Mouse (Mus musculus) lung, adult 18-20 months (tissue): ENCODE measurements around the gene Btbd8.

Experiments
- DNase-seq, 2 experiments: peaks; one replicate each; pipeline ENCODE4 v3.0.0; 2022; ENCODE audit warnings: mixed read lengths in 2 of 2

The Btbd8 gene

DNA sequence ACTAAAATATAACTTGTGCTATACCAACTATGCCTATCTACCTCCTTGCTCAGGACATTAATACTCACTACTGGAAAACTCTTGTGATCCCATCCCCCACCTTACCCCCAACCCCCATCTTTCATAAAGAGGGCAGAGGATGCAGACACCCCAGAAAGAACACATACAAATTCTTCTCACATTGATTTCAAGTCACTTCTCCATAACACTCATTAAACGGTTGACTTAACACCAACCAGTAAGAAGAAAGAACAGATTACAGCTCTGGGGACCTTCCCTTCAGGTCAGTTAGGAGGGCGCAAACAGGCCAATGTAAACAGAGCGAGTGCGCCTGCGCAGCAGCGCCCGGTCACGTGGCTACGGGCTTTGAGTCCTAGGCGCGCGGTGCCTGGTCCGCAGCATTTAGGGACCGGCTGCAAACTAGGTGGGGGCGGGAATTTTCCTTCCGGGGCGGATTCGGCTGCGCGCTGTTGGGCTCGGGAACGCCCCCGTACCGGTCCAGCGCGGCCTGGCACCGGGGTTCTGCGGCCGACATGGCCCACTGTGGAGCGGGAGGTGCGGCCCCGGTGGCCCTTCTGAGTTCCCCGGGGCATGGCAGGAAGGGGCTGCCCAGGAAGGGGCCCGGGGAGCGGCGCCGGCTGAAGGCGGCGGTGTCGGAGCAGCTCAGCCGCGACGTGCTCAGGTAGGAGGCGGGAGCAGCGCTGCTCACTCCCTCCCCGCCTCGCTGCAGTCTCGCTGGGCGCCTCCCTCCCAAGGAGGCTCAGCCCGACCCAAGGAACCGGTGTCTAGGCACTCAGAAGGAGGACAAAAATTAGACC, at the start of gene Btbd8:
Btbd8 (plus strand) TSS at position 534 of the 818 bp plus-strand sequence.
- peak; percentile 92 to 95 for DNase-seq

DNA sequence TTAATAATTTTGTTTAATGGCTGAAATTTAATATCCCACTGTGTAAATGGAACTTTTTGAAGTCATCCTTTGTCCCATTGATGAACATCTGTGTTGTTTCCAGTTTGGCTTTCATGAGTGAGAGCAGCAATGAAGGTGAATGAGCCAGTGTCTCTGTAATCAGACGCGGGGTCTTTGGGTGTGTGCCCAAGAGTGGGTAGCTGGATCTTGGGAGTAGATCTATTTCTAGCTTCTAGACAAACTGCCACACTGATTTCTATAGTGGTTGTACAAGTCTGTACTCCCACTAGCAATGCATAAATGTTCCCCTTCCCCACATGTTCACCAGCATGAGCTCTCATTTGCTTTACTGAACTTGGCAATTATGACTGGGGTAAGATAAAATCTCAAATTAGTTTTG, 48.4 kb upstream of the Btbd8 start:
- no peak for DNase-seq

DNA sequence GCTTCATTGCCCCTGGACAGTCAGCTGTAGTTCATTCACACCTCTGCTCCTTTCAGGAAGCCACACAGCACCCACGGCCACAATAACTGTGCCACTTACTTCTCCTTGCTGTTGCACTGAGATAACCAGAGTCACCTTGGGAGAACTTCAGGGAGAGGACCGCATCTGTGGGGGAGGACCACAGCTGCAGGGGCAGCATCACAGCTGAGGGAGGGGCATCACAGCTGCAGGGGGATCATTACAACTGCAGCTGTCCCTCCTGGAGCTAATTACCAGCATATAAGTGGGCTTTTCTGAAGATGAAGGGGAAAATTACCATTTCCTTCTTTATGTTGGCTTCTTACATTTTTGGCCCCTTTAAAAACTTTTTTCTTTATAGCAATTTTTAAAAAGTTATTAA, 43.4 kb upstream of the Btbd8 start:
- DNase-seq, result no peak

DNA sequence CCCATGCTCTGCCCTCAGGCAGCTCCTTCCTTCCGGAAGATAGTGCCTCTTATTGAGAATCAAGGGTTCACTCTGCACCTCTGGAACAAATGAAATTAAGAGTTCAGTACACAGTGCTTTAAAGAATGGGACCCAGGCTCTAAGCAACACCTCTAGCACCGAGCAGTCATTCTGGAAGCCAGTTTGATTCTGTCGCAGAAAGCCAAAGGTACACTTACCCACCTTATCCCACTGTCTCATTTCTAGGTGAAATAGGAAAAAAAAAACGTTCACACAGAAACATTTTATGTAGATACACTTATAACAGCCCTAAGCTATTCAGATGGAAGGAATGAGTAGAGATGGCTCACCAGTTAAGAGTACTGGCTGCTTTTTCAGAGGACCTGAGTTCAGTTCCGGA, 35.4 kb upstream of the Btbd8 start, which contains the start of gene Ephx4:
Ephx4 (plus strand) TSS at position 301 of the 400 bp plus-strand sequence.
- no peak for DNase-seq

- peak in 1 of 2 experiments; percentile 3 for DNase-seq
Measured at GRCm38 (mm10) chr5:107403011-107403946, 34.5 kb upstream of the Btbd8 start.

- DNase-seq, result peak in 1 of 2 experiments; percentile 1
Measured at GRCm38 (mm10) chr5:107403947-107404684, 33.7 kb upstream of the Btbd8 start.

DNA sequence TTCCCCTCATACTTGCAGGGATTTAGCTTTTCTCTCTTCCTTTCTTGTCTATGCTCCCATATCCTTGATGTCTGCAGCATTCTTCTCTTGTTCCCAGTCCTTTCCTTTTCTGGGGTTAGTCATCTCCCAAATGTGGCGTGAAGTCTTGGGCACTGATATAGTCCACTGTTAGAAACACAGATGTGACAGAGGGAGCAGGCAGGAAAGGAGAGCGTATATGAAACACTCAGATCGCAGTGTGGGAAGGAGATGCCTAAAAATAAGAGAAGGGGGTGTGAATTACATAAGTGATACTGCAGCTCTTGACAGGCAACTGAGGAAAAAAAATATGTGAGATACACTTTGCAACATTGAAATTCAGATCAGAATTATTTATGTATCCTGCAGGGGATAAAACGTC, 32.4 kb upstream of the Btbd8 start:
- no peak for DNase-seq

- no peak for DNase-seq
Measured at GRCm38 (mm10) chr5:107410305-107410704, 27.5 kb upstream of the Btbd8 start.

GRCm38 (mm10) chr5:107411326-107411725, 26.5 kb upstream of the Btbd8 start:
- DNase-seq, result peak in 1 of 2 experiments; percentile 18

DNA sequence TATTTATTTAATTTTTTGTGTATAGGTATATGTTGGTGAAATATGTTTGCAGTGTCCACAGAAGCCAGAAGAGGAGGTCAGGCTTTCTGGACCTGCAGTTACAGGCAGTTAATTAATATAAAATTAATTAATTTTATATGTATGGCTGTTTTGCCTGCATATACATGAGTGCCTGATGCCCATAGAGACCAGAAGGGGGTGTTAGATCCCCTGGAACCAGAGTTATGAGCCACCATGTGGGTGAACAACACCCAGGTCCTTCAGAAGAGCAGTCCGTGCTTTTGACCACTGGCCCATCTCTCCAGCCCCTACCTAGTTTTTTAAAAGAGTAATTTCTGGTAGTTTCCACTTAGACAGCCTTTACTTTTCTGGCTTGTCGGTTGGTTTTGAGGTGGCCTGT, 25.5 kb upstream of the Btbd8 start:
- no peak for DNase-seq

GRCm38 (mm10) chr5:107415098-107415497, 22.7 kb upstream of the Btbd8 start:
- no peak for DNase-seq

GRCm38 (mm10) chr5:107421676-107422075, 16.1 kb upstream of the Btbd8 start:
- DNase-seq, result no peak

GRCm38 (mm10) chr5:107431249-107431648, 6.5 kb upstream of the Btbd8 start, which contains the start of gene Lpcat2b:
Gene Lpcat2b, plus strand, starts transcription at chr5:107431549.
- no peak for DNase-seq

DNA sequence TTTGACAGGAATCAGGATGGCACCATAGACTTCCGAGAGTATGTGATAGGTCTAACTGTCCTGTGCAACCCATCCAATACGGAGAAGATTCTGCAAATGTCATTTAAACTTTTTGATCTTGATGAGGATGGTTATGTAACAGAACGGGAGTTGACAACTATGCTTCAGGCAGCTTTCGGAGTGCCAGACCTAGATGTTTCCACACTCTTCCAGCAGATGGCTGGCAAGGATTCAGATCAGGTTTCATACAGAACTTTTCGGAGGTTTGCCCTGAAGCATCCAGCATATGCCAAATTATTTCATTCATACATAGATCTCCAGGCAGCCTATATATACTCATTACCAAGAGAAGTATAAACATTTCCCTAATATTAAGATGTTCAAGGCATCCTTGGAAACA, 3.8 kb upstream of the Btbd8 start:
- no peak for DNase-seq

DNA sequence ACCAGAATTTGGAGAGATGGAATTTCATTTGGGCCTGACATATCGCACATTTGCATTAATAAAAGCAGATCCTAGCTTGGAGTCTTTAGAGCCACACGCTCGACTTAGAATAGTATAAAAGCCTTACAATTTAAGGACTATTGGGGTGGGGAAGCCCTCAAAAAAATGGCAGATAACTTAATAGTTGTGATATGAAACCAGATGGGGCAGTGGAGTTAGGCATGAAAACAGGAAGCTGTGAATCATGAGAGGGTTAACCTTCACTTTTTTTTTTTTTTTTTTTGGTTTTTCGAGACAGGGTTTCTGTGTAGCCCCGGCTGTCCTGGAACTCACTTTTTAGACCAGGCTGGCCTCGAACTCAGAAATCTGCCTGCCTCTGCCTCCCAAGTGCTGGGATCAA, 1.6 kb upstream of the Btbd8 start:
- DNase-seq, result no peak

DNA sequence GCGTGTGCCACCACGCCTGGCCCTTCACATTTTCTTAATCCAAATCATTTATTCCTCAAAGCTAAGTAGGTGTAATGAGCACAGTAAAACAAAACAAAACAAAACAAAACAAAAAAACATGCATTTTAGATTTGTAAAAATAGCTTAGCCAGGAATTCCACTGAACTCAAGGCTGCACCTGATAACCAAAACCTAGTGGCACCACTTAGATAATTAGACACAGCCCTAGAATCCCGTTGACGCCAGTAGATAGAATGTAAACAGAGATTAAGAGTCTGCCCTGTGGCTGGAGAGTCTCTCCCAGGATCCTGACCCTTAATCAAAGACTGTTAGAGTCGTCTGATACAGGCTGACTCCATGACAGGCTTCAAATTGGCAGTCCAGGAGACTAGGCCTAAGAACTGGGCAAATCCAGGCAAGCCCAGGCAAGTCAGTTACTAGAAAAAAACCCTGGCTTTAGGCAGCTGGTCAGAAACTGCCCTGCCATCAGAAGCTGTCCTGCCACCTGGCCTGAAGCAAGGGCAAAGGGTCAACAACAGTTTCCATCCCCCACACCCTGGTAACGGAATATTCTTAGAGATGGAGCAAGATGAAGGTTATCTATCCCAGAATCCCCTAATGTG, 1.1 kb upstream of the Btbd8 start:
- DNase-seq, result peak; percentile 7 to 23

- DNase-seq, result no peak
Measured at GRCm38 (mm10) chr5:107438353-107438752, 556 bp downstream of the Btbd8 start.

DNA sequence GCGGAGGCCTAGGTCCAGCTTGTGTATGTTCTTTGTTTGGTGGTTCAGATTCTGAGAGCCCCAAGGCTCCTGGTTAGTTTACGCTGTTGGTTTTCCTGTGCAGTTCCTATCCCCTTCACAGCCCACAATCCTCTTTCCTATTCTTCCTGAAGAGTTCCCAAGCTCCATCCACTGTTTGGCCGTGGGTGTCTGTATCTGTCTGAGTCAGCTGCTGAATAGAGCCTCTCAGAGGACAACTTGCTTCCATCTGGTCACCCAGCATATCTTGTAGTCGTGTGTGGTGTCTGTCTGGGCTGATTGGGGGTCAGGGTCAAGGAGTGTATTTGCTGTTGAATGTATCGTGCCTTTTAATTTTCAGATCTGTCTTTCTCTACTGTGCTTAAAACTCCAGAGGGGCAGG, 4.1 kb downstream of the Btbd8 start:
- no peak for DNase-seq

- no peak for DNase-seq
Measured at GRCm38 (mm10) chr5:107444251-107444650, 6.5 kb downstream of the Btbd8 start.

DNA sequence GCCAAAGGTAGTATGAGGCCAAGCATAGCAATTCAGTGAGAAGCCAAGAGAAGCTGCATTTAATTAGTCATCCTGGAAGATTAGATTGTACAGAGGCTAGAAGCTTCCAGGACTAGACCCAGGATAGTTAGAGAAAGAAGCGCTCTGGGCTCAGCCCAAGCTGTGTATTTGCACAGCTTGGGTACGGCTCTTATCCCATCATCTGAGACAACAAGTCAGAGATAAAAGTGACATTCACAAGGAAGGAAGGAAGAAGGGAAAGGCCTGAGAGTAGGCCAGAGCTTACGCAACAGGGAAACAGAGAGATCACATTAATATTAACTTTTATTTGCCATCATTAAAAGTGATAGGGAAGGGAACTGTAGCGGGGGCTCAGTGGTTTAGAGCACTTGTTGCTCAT, 10.2 kb downstream of the Btbd8 start:
- DNase-seq, result no peak

DNA sequence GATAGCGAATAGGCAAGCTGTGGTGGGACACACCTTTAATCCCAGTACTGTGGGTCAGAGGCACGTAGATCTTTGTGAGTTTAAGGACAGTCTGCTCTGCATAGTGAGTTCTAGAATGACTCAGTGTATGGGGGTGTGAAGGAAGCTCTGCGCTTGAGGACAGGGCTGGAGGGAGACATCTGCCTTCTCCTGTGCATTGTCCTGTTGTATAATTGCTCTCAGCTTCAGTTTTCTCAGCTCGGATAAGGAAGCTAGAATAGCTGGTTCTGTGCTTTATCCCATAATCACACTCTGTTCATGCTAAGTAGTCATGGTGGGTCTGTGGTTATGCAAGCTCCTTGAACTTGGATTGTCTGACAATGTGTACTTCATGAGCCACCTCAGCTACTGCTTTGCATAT, 11.0 kb downstream of the Btbd8 start:
- no peak for DNase-seq

GRCm38 (mm10) chr5:107449620-107450019, 11.8 kb downstream of the Btbd8 start:
- DNase-seq, result no peak
